Mouse (Mus musculus): ENCODE measurements around the gene Slc22a1. TPM values are rescaled to one million over a fixed set of nuclear protein-coding genes. Genes with fewer than 3 reads are reported as not detected.

Gene Slc22a1
- polyA plus RNA-seq, 1 experiment from 2014 or later: not detected

DNA sequence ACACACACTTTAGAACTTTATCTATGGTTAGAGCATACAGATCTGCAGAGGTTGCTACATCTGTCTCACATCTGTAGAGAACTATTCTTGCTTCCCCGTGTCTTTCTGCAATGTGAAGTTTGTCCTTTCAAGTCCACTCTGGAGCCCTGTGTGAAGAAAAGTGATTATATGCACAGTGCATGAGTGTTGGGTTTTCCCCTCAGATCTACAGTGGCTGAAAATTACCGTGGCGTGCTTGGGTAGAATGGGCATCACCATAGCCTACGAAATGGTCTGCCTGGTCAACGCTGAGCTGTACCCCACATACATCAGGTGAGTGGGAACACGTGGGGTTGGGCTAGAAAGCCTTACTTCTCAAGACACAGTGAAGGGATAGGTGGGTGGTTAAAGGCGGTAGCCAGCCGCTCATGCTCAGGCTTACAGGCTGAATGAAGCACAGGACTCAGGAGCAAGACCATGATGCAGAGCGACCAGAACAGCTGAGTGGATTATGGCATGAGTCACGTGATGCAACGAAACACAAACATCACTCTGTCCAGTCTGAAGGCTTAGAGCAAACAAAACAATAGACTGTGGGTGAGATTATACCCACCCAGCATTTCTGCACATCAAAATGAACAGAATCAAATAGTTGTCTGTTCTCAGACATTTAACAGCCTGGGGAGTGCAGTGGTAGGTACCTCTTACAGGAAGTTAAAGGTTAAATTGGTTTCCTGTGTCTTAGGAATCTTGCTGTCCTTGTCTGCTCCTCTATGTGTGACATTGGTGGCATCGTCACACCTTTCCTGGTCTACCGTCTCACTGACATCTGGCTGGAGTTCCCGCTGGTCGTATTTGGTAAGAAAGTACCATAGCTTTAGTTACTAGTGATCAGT, 60.9 kb downstream of the Slc22a1 start:
- no peak overlapping the region for H3K9ac ChIP-seq (replicated peaks)
- H3K36me3 ChIP-seq: no peaks in the 10 kb centered on the region
- WGBS: 87% methylated on average over 15 of the region's 15 CpGs
- no peaks in the 10 kb centered on the region for H3K27me3 ChIP-seq
- no peak for ATAC-seq
- no peak overlapping the region for H3K4me2 ChIP-seq (replicated peaks)
- no peak overlapping the region for H3K4me3 ChIP-seq (replicated peaks)
- no peaks in the 10 kb centered on the region for H3K9me3 ChIP-seq
- H3K27ac ChIP-seq: no peak overlapping the region
- H3K4me1 ChIP-seq (replicated peaks): no peaks in the 10 kb centered on the region

DNA sequence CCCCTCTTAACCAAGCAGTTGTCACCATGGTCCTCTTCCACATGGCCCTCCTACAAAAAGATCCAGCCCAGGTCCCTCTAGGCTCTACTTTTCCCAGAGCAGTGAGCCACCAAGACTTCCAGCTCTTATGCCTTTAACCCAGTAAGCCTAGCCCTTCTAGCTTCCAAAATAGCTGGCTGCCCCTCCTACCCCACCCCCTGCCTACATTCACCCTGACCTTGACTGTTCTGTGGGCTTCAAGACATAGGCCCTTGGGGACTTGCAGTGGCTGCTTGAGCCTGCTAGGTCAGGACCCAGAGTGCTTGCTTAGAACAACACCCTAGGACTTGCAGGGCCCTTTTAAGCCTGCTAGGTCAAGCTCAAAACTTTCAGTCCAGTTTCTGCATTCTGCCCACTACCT, 68.4 kb downstream of the Slc22a1 start:
- Histone ChIP-seq H3K4me3 (replicated peaks) (no peak overlapping the region), H3K9ac (replicated peaks) (no peak overlapping the region), H3K27me3 (no peaks in the 10 kb centered on the region), H3K4me1 (replicated peaks) (no peaks in the 10 kb centered on the region), H3K27ac (no peak overlapping the region), H3K9me3 (no peaks in the 10 kb centered on the region), H3K36me3 (no peaks in the 10 kb centered on the region), H3K4me2 (replicated peaks) (no peak overlapping the region)
- no peak for ATAC-seq

GRCm38 (mm10) chr17:12606634-12607033, 69.0 kb downstream of the Slc22a1 start:
- Histone ChIP-seq H3K36me3 (no peaks in the 10 kb centered on the region), H3K9me3 (no peaks in the 10 kb centered on the region), H3K4me1 (replicated peaks) (no peaks in the 10 kb centered on the region), H3K4me2 (replicated peaks) (no peak overlapping the region), H3K27ac (no peak overlapping the region), H3K4me3 (replicated peaks) (no peak overlapping the region), H3K9ac (replicated peaks) (no peak overlapping the region), H3K27me3 (no peaks in the 10 kb centered on the region)
- ATAC-seq: no peak
- 78% methylated on average over 1 of the region's 1 CpGs for WGBS

Other genes starting within 250 kb of the Slc22a1 start
- 0.19 and 0.51 TPM in 2 replicates for gene Slc22a3, start 168.1 kb downstream of the Slc22a1 start, polyA plus RNA-seq (2015; fragmentation: Nextera tagmentation; extraction: Ambion mirVana)
- 1.1 and 1.2 TPM in 2 replicates for gene Slc22a2, start 91.7 kb downstream of the Slc22a1 start, polyA plus RNA-seq (2015; fragmentation: Nextera tagmentation; extraction: Ambion mirVana)
- gene Igf2r, start 93.8 kb upstream of the Slc22a1 start, polyA plus RNA-seq (2015; fragmentation: Nextera tagmentation; extraction: Ambion mirVana): 11.0 and 11.2 TPM in 2 replicates
- not detected in 2 replicates for gene Mas1, start 192.3 kb upstream of the Slc22a1 start, polyA plus RNA-seq (2015; fragmentation: Nextera tagmentation; extraction: Ambion mirVana)
- not detected in 2 replicates for gene Mrgprh, start 200.2 kb upstream of the Slc22a1 start, polyA plus RNA-seq (2015; fragmentation: Nextera tagmentation; extraction: Ambion mirVana)
- gene Pnldc1, start 234.4 kb upstream of the Slc22a1 start, polyA plus RNA-seq (2015; fragmentation: Nextera tagmentation; extraction: Ambion mirVana): 1.5 and 2.0 TPM in 2 replicates
- 403 and 435 TPM in 2 replicates for gene Tcp1, start 239.9 kb upstream of the Slc22a1 start, polyA plus RNA-seq (2015; fragmentation: Nextera tagmentation; extraction: Ambion mirVana)
- 138 and 145 TPM in 2 replicates for gene Mrpl18, start 240.5 kb upstream of the Slc22a1 start, polyA plus RNA-seq (2015; fragmentation: Nextera tagmentation; extraction: Ambion mirVana)